Mouse (Mus musculus) myocyte (in vitro differentiated cells): ENCODE results near the gene Ltbr. TPM values are rescaled to one million over a fixed set of nuclear protein-coding genes. Genes with fewer than 3 reads are reported as not detected.
"Not testable (repeated sequence)": the region's sequence is repeated elsewhere in the genome, so short reads cannot be mapped to it uniquely, and the experiment has no call there.

Experiments used
- H3K27me3 ChIP-seq: one replicate; pipeline ENCODE4 v1.6.1; 2011; ENCODE audit not compliant: control insufficient read depth, insufficient read depth, insufficient read length
- H3K36me3 ChIP-seq: one replicate; pipeline ENCODE4 v1.6.1; 2011; ENCODE audit not compliant: control insufficient read depth, insufficient read depth
- H3K4me2 ChIP-seq: one replicate; pipeline ENCODE4 v1.6.1; 2011; ENCODE audit warnings: low read depth, control low read depth
- H3K4me3 ChIP-seq: one replicate; pipeline ENCODE4 v1.5.1; 2011; ENCODE audit warnings: mild to moderate bottlenecking, control low read depth, moderate library complexity
- H3K79me2 ChIP-seq: one replicate; pipeline ENCODE4 v1.6.1; 2011; ENCODE audit not compliant: control insufficient read depth, insufficient read depth
- H3ac ChIP-seq: one replicate; pipeline ENCODE4 v1.6.1; 2011; ENCODE audit not compliant: control insufficient read depth, insufficient read length
- CEBPB ChIP-seq: IDR thresholded peaks from 2 replicates; pipeline ENCODE4 v1.6.1; 2011; ENCODE audit warnings: mild to moderate bottlenecking, moderate library complexity; ENCODE audit not compliant: poor library complexity, insufficient read depth, severe bottlenecking
- E2F4 ChIP-seq: IDR thresholded peaks from one replicate; pipeline ENCODE4 v1.6.1; 2011; ENCODE audit warnings: mild to moderate bottlenecking, control low read depth, moderate library complexity; ENCODE audit not compliant: insufficient read depth
- MAX ChIP-seq: IDR thresholded peaks from one replicate; pipeline ENCODE4 v1.6.1; 2011; ENCODE audit warnings: low read depth, mild to moderate bottlenecking, control low read depth
- MYOD1 ChIP-seq, 3 experiments: IDR thresholded peaks; one replicate each; pipeline ENCODE4 v1.6.1; 2011; ENCODE audit warnings: control low read depth in 2 of 3, low read depth in 2 of 3, mild to moderate bottlenecking in 2 of 3, moderate library complexity in 1 of 3; ENCODE audit not compliant: insufficient read length in 2 of 3, control insufficient read depth in 1 of 3
- MYOG ChIP-seq, 3 experiments: IDR thresholded peaks; one replicate each; pipeline ENCODE4 v1.6.1; 2011; ENCODE audit warnings: control low read depth in 2 of 3, low read depth in 2 of 3, mild to moderate bottlenecking in 2 of 3; ENCODE audit not compliant: insufficient read length in 2 of 3, control insufficient read depth in 1 of 3, insufficient read depth in 1 of 3
- POLR2A ChIP-seq: IDR thresholded peaks from one replicate; pipeline ENCODE4 v1.6.1; 2011; ENCODE audit warnings: low read depth, mild to moderate bottlenecking, control low read depth, moderate library complexity; ENCODE audit not compliant: insufficient read length
- POLR2AphosphoS2 ChIP-seq: IDR thresholded peaks from one replicate; pipeline ENCODE4 v1.6.1; 2011; ENCODE audit warnings: low read depth, control low read depth; ENCODE audit not compliant: insufficient read length
- REST ChIP-seq: IDR thresholded peaks from one replicate; pipeline ENCODE4 v1.6.1; 2011; ENCODE audit warnings: mild to moderate bottlenecking, control low read depth, moderate library complexity; ENCODE audit not compliant: insufficient read depth, insufficient read length
- SRF ChIP-seq: IDR thresholded peaks from one replicate; pipeline ENCODE4 v1.6.1; 2011; ENCODE audit warnings: low read depth; ENCODE audit not compliant: control insufficient read depth, insufficient read length
- TCF12 ChIP-seq: IDR thresholded peaks from one replicate; pipeline ENCODE4 v1.6.1; 2011; ENCODE audit warnings: mild to moderate bottlenecking, control low read depth; ENCODE audit not compliant: poor library complexity, insufficient read depth, severe bottlenecking
- TCF3 ChIP-seq: IDR thresholded peaks from one replicate; pipeline ENCODE4 v1.6.1; 2011; ENCODE audit warnings: low read depth, control low read depth; ENCODE audit not compliant: insufficient read length
- USF1 ChIP-seq: IDR thresholded peaks from one replicate; pipeline ENCODE4 v1.6.1; 2011; ENCODE audit warnings: low read depth, mild to moderate bottlenecking, control low read depth, moderate library complexity
- polyA plus RNA-seq: library from polyadenylated mRNA; unstranded; fragments of >200 nt; fragmentation: generic; extraction: Trizol; gene quantifications from one replicate; pipeline ENCODE4 v1.2.1, GENCODE M21; 2012; ENCODE audit warnings: missing spikeins

Ltbr gene
- polyA plus RNA-seq, 1 experiment = 79.0 TPM

DNA sequence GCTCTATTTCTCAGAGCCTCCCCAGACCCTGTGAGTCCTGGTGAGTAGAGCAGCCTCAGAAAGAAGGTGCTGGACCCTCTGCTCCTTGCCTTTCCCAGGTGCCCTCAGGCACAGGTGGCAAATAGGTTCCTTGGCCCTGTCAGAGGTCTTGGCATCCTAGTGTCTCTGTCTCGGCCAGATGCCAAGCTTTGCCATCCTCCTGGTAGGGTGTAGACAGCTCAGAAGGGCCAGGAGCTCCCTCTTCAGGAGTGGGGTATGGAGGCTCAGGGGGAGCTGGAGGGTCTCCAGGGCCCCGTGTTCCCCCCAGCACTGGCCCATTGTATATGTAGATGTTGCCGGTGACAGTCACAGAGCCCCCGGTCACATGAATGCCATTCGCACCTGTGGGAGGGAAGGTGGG is 6.6 kb downstream of the Ltbr start:
- Histone ChIP-seq H3K4me2 (no peak overlapping the region), H3K36me3 (peaks cover 14% of the 10 kb centered on the region)
- TF ChIP-seq MAX (no peak), E2F4 (no peak), POLR2A (no peak), TCF3 (no peak), TCF12 (no peak), USF1 (no peak), CEBPB (no peak), POLR2AphosphoS2 (no peak), REST (no peak), SRF (no peak), MYOG (IDR thresholded peaks at IDR 0.05; ENCODE audit: control insufficient read depth in 1 of 3, insufficient read depth in 1 of 3, insufficient read length in 2 of 3, low read depth in 2 of 3) (no peak), MYOD1 (IDR thresholded peaks at IDR 0.05; ENCODE audit: control insufficient read depth in 1 of 3, insufficient read length in 2 of 3, low read depth in 2 of 3) (no peak)

DNA sequence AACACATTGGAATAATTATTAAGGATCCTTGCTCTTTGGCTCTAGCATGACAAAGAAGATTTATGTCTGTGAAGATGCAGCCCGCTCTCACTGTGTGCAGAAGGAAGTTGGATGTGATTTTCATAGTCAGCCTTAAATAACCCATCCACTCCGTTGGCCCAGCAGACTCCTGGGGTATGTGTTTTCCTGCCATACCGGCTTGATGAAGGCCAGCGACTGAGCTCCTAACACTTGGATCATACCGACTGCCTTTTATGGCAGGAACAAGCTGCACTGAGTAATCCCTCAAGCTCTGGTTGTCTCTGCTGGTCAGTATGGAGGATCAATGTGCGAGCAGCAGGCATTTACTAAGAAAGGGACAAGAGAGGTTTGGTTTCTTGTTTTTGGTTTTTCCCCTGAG is 8.2 kb downstream of the Ltbr start:
- peak; percentile 11 for TF ChIP-seq POLR2AphosphoS2
- no peak for TF ChIP-seq POLR2A

More for the DNA sequence above, 6.6 kb downstream of the Ltbr start:
- Histone ChIP-seq H3K79me2 (no peaks in the 10 kb centered on the region), H3K4me3 (no peak overlapping the region), H3ac (no peak overlapping the region), H3K27me3 (no peaks in the 10 kb centered on the region)

DNA sequence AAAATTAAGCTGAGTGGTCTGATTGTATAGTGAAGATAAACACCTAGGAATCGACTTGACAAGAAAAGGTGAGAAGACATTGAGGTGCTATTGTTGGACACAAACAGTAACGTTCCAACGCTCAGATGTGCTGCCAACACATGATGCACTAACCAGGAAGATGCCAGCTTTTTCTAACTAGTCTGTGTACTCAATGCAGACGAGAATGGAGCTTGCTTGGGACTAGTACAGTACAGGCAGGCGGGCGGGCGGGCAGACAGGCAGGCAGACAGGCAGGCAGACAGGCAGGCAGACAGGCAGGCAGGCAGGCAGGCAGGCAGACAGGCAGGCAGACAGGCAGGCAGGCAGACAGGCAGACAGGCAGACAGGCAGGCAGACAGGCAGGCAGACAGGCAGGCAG is 9.3 kb downstream of the Ltbr start:
- H3K4me2 ChIP-seq, H3K36me3 ChIP-seq, H3K79me2 ChIP-seq, H3ac ChIP-seq, H3K27me3 ChIP-seq, H3K4me3 ChIP-seq: not testable (repeated sequence)

More for the DNA sequence above, 8.2 kb downstream of the Ltbr start:
- Histone ChIP-seq H3K4me2 (no peak overlapping the region), H3K36me3 (peaks cover 2% of the 10 kb centered on the region), H3K4me3 (no peak overlapping the region), H3K27me3 (no peaks in the 10 kb centered on the region), H3K79me2 (no peaks in the 10 kb centered on the region), H3ac (no peak overlapping the region)

DNA sequence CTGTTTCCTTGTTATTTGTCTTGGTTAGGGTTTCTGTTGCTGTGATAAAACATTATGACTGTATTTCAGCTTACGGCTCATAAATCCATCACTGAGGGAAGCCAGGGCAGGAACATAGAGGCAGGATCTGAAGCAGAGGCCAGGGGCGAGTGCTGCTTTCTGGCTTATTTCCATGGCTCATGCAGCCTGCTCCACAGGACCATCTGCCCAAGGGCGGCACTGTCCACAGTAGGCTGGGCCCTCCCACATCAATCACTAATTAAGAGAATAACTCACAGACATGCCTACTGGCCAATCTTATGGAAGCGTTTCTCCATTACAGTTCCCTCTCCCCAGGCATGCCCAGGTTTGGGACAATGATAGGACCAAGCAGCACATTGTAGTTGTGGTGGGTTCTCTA is 10.4 kb downstream of the Ltbr start:
- H3K4me3 ChIP-seq = no peak overlapping the region
- H3K27me3 ChIP-seq = no peaks in the 10 kb centered on the region
- H3ac ChIP-seq = no peak overlapping the region
- TF ChIP-seq CEBPB (no peak), SRF (no peak), POLR2AphosphoS2 (no peak), USF1 (no peak), MAX (no peak), REST (no peak), MYOD1 (IDR thresholded peaks at IDR 0.05; ENCODE audit: control insufficient read depth in 1 of 3, insufficient read length in 2 of 3, low read depth in 2 of 3) (no peak), TCF3 (no peak)
- H3K79me2 ChIP-seq = no peaks in the 10 kb centered on the region
- no peak overlapping the region for H3K4me2 ChIP-seq
- no peaks in the 10 kb centered on the region for H3K36me3 ChIP-seq

DNA sequence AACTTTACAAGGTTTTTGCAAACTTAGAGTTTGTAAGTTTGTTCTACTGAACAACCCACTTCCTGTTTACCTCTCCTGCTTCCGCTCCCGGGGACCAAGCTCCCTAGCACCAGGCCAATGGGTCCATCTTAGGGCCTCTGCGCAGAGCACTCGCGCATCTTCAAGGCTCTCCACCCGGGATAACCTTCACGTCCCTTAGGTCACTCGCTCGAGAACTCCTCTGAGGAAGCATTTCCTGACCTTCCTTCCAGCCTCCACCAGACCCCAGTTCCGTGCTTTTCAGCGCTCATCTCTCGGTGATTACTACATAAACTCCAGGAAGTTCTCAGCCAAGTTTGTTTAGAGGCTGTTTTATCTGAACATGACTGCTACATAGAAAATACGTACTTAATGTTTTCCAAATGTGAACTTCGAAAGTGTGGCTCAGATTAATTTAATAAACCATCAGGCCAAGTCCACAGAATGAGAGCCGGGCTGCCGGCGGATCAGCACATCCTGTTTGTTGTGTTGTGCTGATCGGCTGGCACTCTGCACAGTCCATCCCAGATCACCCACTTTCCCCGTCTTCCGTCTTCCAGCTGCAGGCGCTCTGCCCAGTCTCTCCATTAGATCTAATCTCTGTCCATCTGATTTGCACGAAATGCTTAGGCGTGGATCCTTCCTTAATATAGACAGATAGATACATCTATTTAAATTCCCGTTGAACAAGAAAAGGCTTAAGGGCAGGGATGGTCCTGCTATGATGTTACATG is 11.3 kb downstream of the Ltbr start:
- Histone ChIP-seq H3K4me3 (no peak overlapping the region), H3K4me2 (no peak overlapping the region), H3K36me3 (no peaks in the 10 kb centered on the region)

More for the DNA sequence above, 11.3 kb downstream of the Ltbr start:
- Histone ChIP-seq H3K79me2 (no peaks in the 10 kb centered on the region), H3K27me3 (no peaks in the 10 kb centered on the region), H3ac (no peak overlapping the region)
- TF ChIP-seq E2F4 (no peak), CEBPB (no peak), MYOD1 (IDR thresholded peaks at IDR 0.05; ENCODE audit: control insufficient read depth in 1 of 3, insufficient read length in 2 of 3, low read depth in 2 of 3) (no peak), REST (no peak), POLR2AphosphoS2 (no peak), USF1 (no peak), SRF (no peak), TCF3 (no peak), MYOG (IDR thresholded peaks at IDR 0.05; ENCODE audit: control insufficient read depth in 1 of 3, insufficient read depth in 1 of 3, insufficient read length in 2 of 3, low read depth in 2 of 3) (no peak)
